Mouse (Mus musculus) MEL (cell line): ENCODE data around the gene Cfl1. TPM values are rescaled to one million over a fixed set of nuclear protein-coding genes. Genes with fewer than 3 reads are reported as not detected.

Source experiments
- DNase-seq: peaks from one replicate; pipeline ENCODE4 v3.0.0; 2011; ENCODE audit warnings: low read depth, low spot score
- H3K27ac ChIP-seq: 2 replicates; pipeline ENCODE4 v1.5.1; 2012; ENCODE audit warnings: low read depth, mild to moderate bottlenecking, control low read depth, low read length, moderate library complexity; ENCODE audit not compliant: control insufficient read depth
- H3K27me3 ChIP-seq, 2 experiments: fragments of 150-350 bp in 1 of 2; sonication (generic) in 1 of 2; 2 replicates each; pipeline ENCODE4 v1.6.1; 2012; ENCODE audit warnings: low read length in 2 of 2, mild to moderate bottlenecking in 2 of 2, improper control_type of control experiment in 1 of 2, moderate library complexity in 1 of 2; ENCODE audit not compliant: insufficient read depth in 2 of 2, control insufficient read depth in 1 of 2
- H3K36me3 ChIP-seq, 2 experiments: 2 replicates each; pipeline ENCODE4 v1.6.1; 2012 to 2014; ENCODE audit warnings: low read length in 2 of 2, improper control_type of control experiment in 1 of 2, inconsistent platforms in 1 of 2, mild to moderate bottlenecking in 1 of 2; ENCODE audit not compliant: insufficient read depth in 2 of 2, control insufficient read depth in 1 of 2
- H3K4me1 ChIP-seq, 2 experiments: fragments of 150-350 bp in 1 of 2; sonication (generic) in 1 of 2; 2 replicates each; pipeline ENCODE4 v1.6.1; 2012; ENCODE audit warnings: low read length in 2 of 2, improper control_type of control experiment in 1 of 2, mild to moderate bottlenecking in 1 of 2; ENCODE audit not compliant: insufficient read depth in 2 of 2, control insufficient read depth in 1 of 2
- H3K4me3 ChIP-seq, 2 experiments: fragments of 150-350 bp in 1 of 2; sonication (generic) in 1 of 2; 2 replicates each; pipeline ENCODE4 v1.5.1; 2012; ENCODE audit warnings: low read depth in 2 of 2, low read length in 2 of 2, mild to moderate bottlenecking in 2 of 2, moderate library complexity in 2 of 2, control low read depth in 1 of 2, improper control_type of control experiment in 1 of 2; ENCODE audit not compliant: control insufficient read depth in 1 of 2, insufficient read depth in 1 of 2
- H3K79me2 ChIP-seq: 2 replicates; pipeline ENCODE4 v1.6.1; 2012; ENCODE audit warnings: mild to moderate bottlenecking, low read length, moderate library complexity; ENCODE audit not compliant: control insufficient read depth, poor library complexity, insufficient read depth
- H3K9ac ChIP-seq: 2 replicates; pipeline ENCODE4 v1.6.1; 2012; ENCODE audit warnings: low read depth, mild to moderate bottlenecking, control low read depth, low read length, moderate library complexity; ENCODE audit not compliant: control insufficient read depth, poor library complexity, severe bottlenecking
- H3K9me3 ChIP-seq: fragments of 150-350 bp; sonication (generic); replicated peaks from 2 replicates; pipeline ENCODE4 v1.6.1; 2012; ENCODE audit warnings: mild to moderate bottlenecking, low read length, improper control_type of control experiment, moderate library complexity; ENCODE audit not compliant: insufficient read depth
- CHD1 ChIP-seq: IDR thresholded peaks from 2 replicates; pipeline ENCODE4 v1.6.1; 2012; ENCODE audit warnings: low read depth, mild to moderate bottlenecking, inconsistent platforms, low read length, improper control_type of control experiment
- CTCF ChIP-seq, 3 experiments: IDR thresholded peaks in 2 of 3; conservative IDR thresholded peaks in 1 of 3; 2 replicates each; pipeline ENCODE4 v1.5.1; 2011 to 2012; ENCODE audit warnings: low read length in 3 of 3, low read depth in 2 of 3, mild to moderate bottlenecking in 2 of 3, improper control_type of control experiment in 1 of 3, inconsistent platforms in 1 of 3, mixed read lengths in 1 of 3, moderate library complexity in 1 of 3; ENCODE audit not compliant: control insufficient read depth in 1 of 3, insufficient read depth in 1 of 3, poor library complexity in 1 of 3, severe bottlenecking in 1 of 3
- ETS1 ChIP-seq: IDR thresholded peaks from 2 replicates; pipeline ENCODE4 v1.6.1; 2012; ENCODE audit warnings: low read depth, mild to moderate bottlenecking, inconsistent platforms, low read length, improper control_type of control experiment, moderate library complexity
- GABPA ChIP-seq: IDR thresholded peaks from 2 replicates; pipeline ENCODE4 v1.6.1; 2012; ENCODE audit warnings: low read depth, mild to moderate bottlenecking, inconsistent platforms, low read length, improper control_type of control experiment, moderate library complexity
- GATA1 ChIP-seq: IDR thresholded peaks from 2 replicates; pipeline ENCODE4 v1.6.1; 2011; ENCODE audit warnings: low read depth, low read length, improper control_type of control experiment
- JUND ChIP-seq: IDR thresholded peaks from 2 replicates; pipeline ENCODE4 v1.6.1; 2011; ENCODE audit warnings: low read depth, mild to moderate bottlenecking, improper control_type of control experiment, low read length
- MAX ChIP-seq: IDR thresholded peaks from 2 replicates; pipeline ENCODE4 v1.6.1; 2011; ENCODE audit warnings: low read length, improper control_type of control experiment
- MYB ChIP-seq: IDR thresholded peaks from 2 replicates; pipeline ENCODE4 v1.6.1; 2011; ENCODE audit warnings: mild to moderate bottlenecking, low read depth, low read length, improper control_type of control experiment
- MYC ChIP-seq: IDR thresholded peaks from 2 replicates; pipeline ENCODE4 v1.6.1; 2011; ENCODE audit warnings: low read depth, mild to moderate bottlenecking, low read length, improper control_type of control experiment, moderate library complexity
- NELFE ChIP-seq: IDR thresholded peaks from 2 replicates; pipeline ENCODE4 v1.6.1; 2011; ENCODE audit warnings: low read depth, low read length, improper control_type of control experiment
- NRF1 ChIP-seq: IDR thresholded peaks from 2 replicates; pipeline ENCODE4 v1.6.1; 2014; ENCODE audit warnings: low read depth, mild to moderate bottlenecking, inconsistent platforms, low read length, improper control_type of control experiment, moderate library complexity; ENCODE audit not compliant: poor library complexity, insufficient read depth, severe bottlenecking
- POLR2A ChIP-seq, 2 experiments: IDR thresholded peaks; 2 replicates each; pipeline ENCODE4 v1.6.1; 2011 to 2012; ENCODE audit warnings: low read length in 2 of 2, mild to moderate bottlenecking in 2 of 2, control low read depth in 1 of 2, improper control_type of control experiment in 1 of 2, low read depth in 1 of 2, moderate library complexity in 1 of 2; ENCODE audit not compliant: control insufficient read depth in 1 of 2, insufficient read depth in 1 of 2, poor library complexity in 1 of 2
- POLR2AphosphoS5 ChIP-seq: IDR thresholded peaks from 2 replicates; pipeline ENCODE4 v1.6.1; 2012; ENCODE audit warnings: low read depth, borderline replicate concordance, mild to moderate bottlenecking, inconsistent platforms, low read length, moderate library complexity, mixed read lengths
- RAD21 ChIP-seq: IDR thresholded peaks from 2 replicates; pipeline ENCODE4 v1.6.1; 2011; ENCODE audit warnings: mild to moderate bottlenecking, low read depth, low read length, improper control_type of control experiment
- RCOR1 ChIP-seq: IDR thresholded peaks from 2 replicates; pipeline ENCODE4 v1.6.1; 2012; ENCODE audit warnings: low read depth, mild to moderate bottlenecking, inconsistent platforms, low read length, improper control_type of control experiment
- SIN3A ChIP-seq: IDR thresholded peaks from 2 replicates; pipeline ENCODE4 v1.6.1; 2012; ENCODE audit warnings: low read length, improper control_type of control experiment, inconsistent platforms
- TAL1 ChIP-seq: IDR thresholded peaks from 2 replicates; pipeline ENCODE4 v1.6.1; 2012; ENCODE audit warnings: mild to moderate bottlenecking, inconsistent platforms, low read length, moderate library complexity, mixed read lengths
- TCF12 ChIP-seq: IDR thresholded peaks from 2 replicates; pipeline ENCODE4 v1.6.1; 2014; ENCODE audit warnings: low read depth, mild to moderate bottlenecking, inconsistent platforms, low read length, improper control_type of control experiment, moderate library complexity
- UBTF ChIP-seq: IDR thresholded peaks from 2 replicates; pipeline ENCODE4 v1.6.1; 2012; ENCODE audit warnings: low read depth, mild to moderate bottlenecking, inconsistent platforms, low read length, improper control_type of control experiment, moderate library complexity, borderline replicate concordance; ENCODE audit not compliant: insufficient read depth
- ZKSCAN1 ChIP-seq: IDR thresholded peaks from 2 replicates; pipeline ENCODE4 v1.6.1; 2012; ENCODE audit warnings: low read depth, mild to moderate bottlenecking, inconsistent platforms, low read length, improper control_type of control experiment, moderate library complexity
- ZNF384 ChIP-seq: IDR thresholded peaks from 2 replicates; pipeline ENCODE4 v1.6.1; 2012; ENCODE audit warnings: low read depth, mild to moderate bottlenecking, inconsistent platforms, low read length, improper control_type of control experiment
- polyA plus RNA-seq, 2 experiments: library from polyadenylated mRNA; stranded (reverse) in 1 of 2; unstranded in 1 of 2; fragments of >175 nt in 1 of 2; fragments of >200 nt in 1 of 2; gene quantifications; 2 replicates each; pipeline versions ENCODE4 v1.2.1 to v1.2.4; 2012; ENCODE audit warnings: low replicate concordance in 2 of 2, low read depth in 1 of 2; ENCODE audit not compliant: insufficient read length in 2 of 2, insufficient read depth in 1 of 2, missing spikeins in 1 of 2
- total RNA-seq: library from RNA; depleted of rRNA; stranded (reverse); fragments of 300-350 nt; gene quantifications from 2 replicates; pipeline ENCODE4 v1.2.3, GENCODE M21; 2012

Gene Cfl1
- total and polyA plus RNA-seq, 3 experiments: 880 to 2,037 TPM; not detected in 1

- TF ChIP-seq MYC (no peak), MAX (no peak), TAL1 (no peak), GABPA (no peak)
Observed at GRCm38 (mm10) chr19:5466916-5467500, 23.2 kb upstream of the Cfl1 start (continued).

GRCm38 (mm10) chr19:5468374-5468773 is 21.9 kb upstream of the Cfl1 start, which contains the start of gene Ctsw:
Gene Ctsw, minus strand, starts transcription at chr19:5468507.
- no peak for TF ChIP-seq UBTF
- no peak for TF ChIP-seq GATA1
- no peak for TF ChIP-seq POLR2A (IDR thresholded peaks at IDR 0.05; ENCODE audit: control insufficient read depth in 1 of 2, insufficient read depth in 1 of 2, low read depth in 1 of 2, low read length in 2 of 2, poor library complexity in 1 of 2)
- no peak for TF ChIP-seq JUND
- no peak for TF ChIP-seq CTCF (IDR thresholded peaks at IDR 0.05 in 2 of 3, conservative IDR thresholded peaks at IDR 0.05 in 1 of 3; ENCODE audit: control insufficient read depth in 1 of 3, insufficient read depth in 1 of 3, low read depth in 2 of 3, low read length in 3 of 3, poor library complexity in 1 of 3, severe bottlenecking in 1 of 3)
- TF ChIP-seq NRF1: no peak
- no peak for TF ChIP-seq POLR2AphosphoS5
- no peak for TF ChIP-seq RCOR1
- TF ChIP-seq TAL1: no peak
- no peak for TF ChIP-seq ETS1
- no peak for TF ChIP-seq MYC
- TF ChIP-seq ZNF384: no peak
- no peak for TF ChIP-seq GABPA
- no peak for TF ChIP-seq MYB
- no peak for TF ChIP-seq RAD21
- TF ChIP-seq TCF12: no peak
- TF ChIP-seq ZKSCAN1: no peak
- TF ChIP-seq NELFE: no peak
- no peak for TF ChIP-seq CHD1
- TF ChIP-seq SIN3A: no peak
- peaks cover 0 to 4% of the 10 kb centered on the region in 2 experiments; a peak in 2 of 4 replicates for H3K36me3 ChIP-seq
- DNase-seq: no peak

More at GRCm38 (mm10) chr19:5468374-5468773, 21.9 kb upstream of the Cfl1 start, which contains the start of gene Ctsw:
- Histone ChIP-seq H3K27ac (no peak within 1 kb of the TSS), H3K79me2 (no peaks in the 10 kb centered on the region), H3K9me3 (no peaks in the 10 kb centered on the region), H3K4me1 (peaks cover 0 to 12% of the 10 kb centered on the region in 2 experiments; a peak in 1 of 4 replicates), H3K9ac (no peak within 1 kb of the TSS), H3K4me3 (no peak within 1 kb of the TSS), H3K27me3 (no peaks in the 10 kb centered on the region)
